Mouse (Mus musculus) adrenal gland, adult 18-20 months (tissue): ENCODE results near the gene Fbxl14. TPM values are rescaled to one million over a fixed set of nuclear protein-coding genes. Genes with fewer than 3 reads are reported as not detected.
"Not testable (repeated sequence)": the region's sequence is repeated elsewhere in the genome, so short reads cannot be mapped to it uniquely, and the experiment has no call there.

ENCODE experiments used
- DNase-seq, 2 experiments: peaks; one replicate each; pipeline ENCODE4 v3.0.0; 2021 to 2022; ENCODE audit warnings: low spot score in 2 of 2
- total RNA-seq, 2 experiments: library from RNA; stranded (reverse); gene quantifications; 1 replicate in 1 of 2; 2 replicates in 1 of 2; pipeline ENCODE4 v1.2.3; 2021

The Fbxl14 gene
- total RNA-seq, 2 experiments from 2014 or later, result 31.7 to 34.1 TPM

- DNase-seq, result peak in 1 of 2 experiments; percentile 45
Observed at GRCm38 (mm10) chr6:119466921-119467784, 12.3 kb upstream of the Fbxl14 start.

- no peak for DNase-seq
Observed at GRCm38 (mm10) chr6:119467785-119468059, 11.7 kb upstream of the Fbxl14 start.

GRCm38 (mm10) chr6:119470777-119471176 is 8.7 kb upstream of the Fbxl14 start:
- DNase-seq, result no peak

GRCm38 (mm10) chr6:119472135-119472534 is 7.3 kb upstream of the Fbxl14 start:
- DNase-seq, result peak; percentile 61 to 69

GRCm38 (mm10) chr6:119472705-119473104 is 6.8 kb upstream of the Fbxl14 start:
- no peak for DNase-seq

- DNase-seq, result no peak
Observed at GRCm38 (mm10) chr6:119473446-119473845, 6.0 kb upstream of the Fbxl14 start.

- DNase-seq, result no peak
Observed at GRCm38 (mm10) chr6:119473992-119474391, 5.5 kb upstream of the Fbxl14 start.

- DNase-seq, result no peak
Observed at GRCm38 (mm10) chr6:119475988-119476387, 3.5 kb upstream of the Fbxl14 start.

- DNase-seq, result no peak
Observed at GRCm38 (mm10) chr6:119477686-119478310, 1.7 kb upstream of the Fbxl14 start.

GRCm38 (mm10) chr6:119478560-119479342 is 717 bp upstream of the Fbxl14 start:
- DNase-seq, result peak; percentile 81 to 83

- peak; percentile 55 to 66 for DNase-seq
Observed at GRCm38 (mm10) chr6:119479876-119480705, 623 bp downstream of the Fbxl14 start.

- DNase-seq, result peak in 1 of 2 experiments; percentile 38
Observed at GRCm38 (mm10) chr6:119480706-119481331, 1.4 kb downstream of the Fbxl14 start.

GRCm38 (mm10) chr6:119481741-119482390 is 2.4 kb downstream of the Fbxl14 start:
- not testable (repeated sequence) for DNase-seq

- DNase-seq, result peak; percentile 46 to 51
Observed at GRCm38 (mm10) chr6:119482958-119483600, 3.6 kb downstream of the Fbxl14 start.

GRCm38 (mm10) chr6:119485486-119485885 is 6.0 kb downstream of the Fbxl14 start:
- DNase-seq, result no peak

GRCm38 (mm10) chr6:119486381-119487084 is 7.1 kb downstream of the Fbxl14 start:
- no peak for DNase-seq

GRCm38 (mm10) chr6:119487085-119487458 is 7.6 kb downstream of the Fbxl14 start:
- no peak for DNase-seq

GRCm38 (mm10) chr6:119487619-119488018 is 8.2 kb downstream of the Fbxl14 start:
- no peak for DNase-seq

GRCm38 (mm10) chr6:119489765-119490164 is 10.3 kb downstream of the Fbxl14 start:
- DNase-seq, result no peak
